9 mouse cellular contexts compared by ENCODE assay signal in genomic region chr17:11664610-11665345, GRCm38 (mm10).
DNase-seq lines count a peak whose midpoint lies in the region; ATAC-seq and TF ChIP-seq lines count a peak whose summit lies in the region.
"Had no signal": no experiment of that assay in that cellular context is flagged by ENCODE, and none has a peak within 500 bp of the region (broad histone marks: within the 10 kb centered on the region; RNA-seq: fewer than 3 reads in every experiment).

No protein-coding gene starts in this region.

- no peak overlapping the region for H3K27ac ChIP-seq in heart, postnatal 0 days (ENCODE audit: low read depth)
- no peak overlapping the region for H3K27ac ChIP-seq in embryonic facial prominence, embryonic 13.5 days
- H3K27ac ChIP-seq in intestine, embryonic 15.5 days, result no peak overlapping the region
- no peak overlapping the region for H3K27ac ChIP-seq in midbrain, postnatal 0 days (ENCODE audit: low read depth, low read length)

- peak overlapping the region; percentile 39; the same call in 1 of the 2 replicates for H3K4me2 ChIP-seq in heart, postnatal 0 days (ENCODE audit: low read depth, low read length)
- H3K4me2 ChIP-seq in embryonic facial prominence, embryonic 13.5 days, result peak overlapping the region; percentile 47
- H3K4me2 ChIP-seq in intestine, embryonic 15.5 days (replicated peaks), result peak overlapping the region; percentile 47
- peak overlapping the region; percentile 48 for H3K4me2 ChIP-seq in midbrain, postnatal 0 days (ENCODE audit: low read depth, low read length, poor library complexity, severe bottlenecking)

- TF ChIP-seq CTCF in heart, postnatal 0 days (IDR thresholded peaks at IDR 0.05; ENCODE audit: low read depth), result no peak
- TF ChIP-seq CTCF in midbrain, postnatal 0 days (IDR thresholded peaks at IDR 0.05), result no peak

- intact Hi-C loops in heart, postnatal 10 days (cut with DNase I), result no loop called here

- no peak overlapping the region for H3K9ac ChIP-seq in heart, postnatal 0 days (replicated peaks; ENCODE audit: low read depth, low read length)
- no peak overlapping the region for H3K9ac ChIP-seq in embryonic facial prominence, embryonic 13.5 days
- H3K9ac ChIP-seq in intestine, embryonic 15.5 days, result no peak overlapping the region
- peak overlapping the region; percentile 37; the same call in 1 of the 2 replicates for H3K9ac ChIP-seq in midbrain, postnatal 0 days (replicated peaks; ENCODE audit: low read length, poor library complexity, severe bottlenecking)

- H3K36me3 ChIP-seq in heart, postnatal 0 days (replicated peaks; ENCODE audit: control insufficient read depth, insufficient read depth, low read length), result no peaks in the 10 kb centered on the region
- H3K36me3 ChIP-seq in embryonic facial prominence, embryonic 13.5 days, result no peaks in the 10 kb centered on the region
- no peaks in the 10 kb centered on the region for H3K36me3 ChIP-seq in intestine, embryonic 15.5 days
- H3K36me3 ChIP-seq in midbrain, postnatal 0 days (ENCODE audit: insufficient read depth, low read length), result no peaks in the 10 kb centered on the region

- DNase-seq in heart, postnatal 0 days (ENCODE audit: low spot score), result no peak
- no peak for DNase-seq in heart, postnatal 10 days
- peak; percentile 61 for DNase-seq in midbrain, postnatal 0 days (ENCODE audit: low spot score)
- no peak for DNase-seq in spleen, adult 12 weeks (ENCODE audit: low spot score)
- DNase-seq in gastrocnemius, postnatal 10 days, result no peak
- no peak for DNase-seq in adrenal gland, adult 18-20 months (ENCODE audit: low spot score in 2 of 2)

- peak overlapping the region; percentile 11; the same call in 1 of the 2 replicates for H3K4me3 ChIP-seq in heart, postnatal 0 days (ENCODE audit: low read depth, low read length)
- H3K4me3 ChIP-seq in embryonic facial prominence, embryonic 13.5 days, result peak overlapping the region; percentile 23
- H3K4me3 ChIP-seq in intestine, embryonic 15.5 days (replicated peaks), result no peak overlapping the region
- peak overlapping the region; percentile 28 for H3K4me3 ChIP-seq in midbrain, postnatal 0 days (ENCODE audit: low read depth, low read length)
- H3K4me3 ChIP-seq: erythroblast, embryonic 14.5 days had no signal

- no peak for TF ChIP-seq EP300 in heart, postnatal 0 days (IDR thresholded peaks at IDR 0.05; ENCODE audit: low read depth)

- no peak for ATAC-seq in heart, postnatal 0 days (ENCODE audit: insufficient read depth, low read depth)
- no peak for ATAC-seq in embryonic facial prominence, embryonic 13.5 days (ENCODE audit: insufficient number of reproducible peaks, insufficient read depth, low FRiP score, low TSS enrichment, low read depth)
- ATAC-seq in intestine, embryonic 15.5 days, result no peak
- ATAC-seq in midbrain, postnatal 0 days (ENCODE audit: low FRiP score), result no peak

- H3K27me3 ChIP-seq in heart, postnatal 0 days (ENCODE audit: control insufficient read depth, insufficient read depth, low read length), result no peaks in the 10 kb centered on the region
- peaks cover 7% of the 10 kb centered on the region; the same call in 1 of the 2 replicates for H3K27me3 ChIP-seq in embryonic facial prominence, embryonic 13.5 days
- no peaks in the 10 kb centered on the region for H3K27me3 ChIP-seq in intestine, embryonic 15.5 days (replicated peaks)
- H3K27me3 ChIP-seq in midbrain, postnatal 0 days (ENCODE audit: insufficient read depth, low read length), result no peaks in the 10 kb centered on the region

- no peaks in the 10 kb centered on the region for H3K9me3 ChIP-seq in heart, postnatal 0 days (replicated peaks; ENCODE audit: control insufficient read depth, low read length)
- H3K9me3 ChIP-seq in embryonic facial prominence, embryonic 13.5 days, result no peaks in the 10 kb centered on the region
- no peaks in the 10 kb centered on the region for H3K9me3 ChIP-seq in intestine, embryonic 15.5 days
- H3K9me3 ChIP-seq in midbrain, postnatal 0 days (ENCODE audit: low read length), result no peaks in the 10 kb centered on the region

- WGBS in heart, postnatal 0 days, result 41% methylated on average over 20 of the region's 20 CpGs
- WGBS in embryonic facial prominence, embryonic 13.5 days, result 32% methylated on average over 20 of the region's 20 CpGs
- 40% methylated on average over 20 of the region's 20 CpGs for WGBS in intestine, embryonic 15.5 days
- 16% methylated on average over 20 of the region's 20 CpGs for WGBS in midbrain, postnatal 0 days

- no peaks in the 10 kb centered on the region for H3K4me1 ChIP-seq in heart, postnatal 0 days (ENCODE audit: control insufficient read depth, insufficient read depth)
- peaks cover 9% of the 10 kb centered on the region for H3K4me1 ChIP-seq in embryonic facial prominence, embryonic 13.5 days
- no peaks in the 10 kb centered on the region for H3K4me1 ChIP-seq in intestine, embryonic 15.5 days (replicated peaks)
- no peaks in the 10 kb centered on the region for H3K4me1 ChIP-seq in midbrain, postnatal 0 days (ENCODE audit: insufficient read depth, low read length)
